Mouse (Mus musculus): Measurements from ENCODE around the gene Smim12. TPM values are rescaled to one million over a fixed set of nuclear protein-coding genes. Genes with fewer than 3 reads are reported as not detected.

Gene Smim12
- total and polyA plus RNA-seq, 3 experiments = 30.9 to 33.6 (median 31.3) TPM

- Histone ChIP-seq H3K36me3 (replicated peaks in 1 of 2; ENCODE audit: control insufficient read depth in 1 of 2, insufficient read depth in 1 of 2, low read length in 1 of 2) (no peaks in the 10 kb centered on the region), H3K79me2 (replicated peaks; ENCODE audit: control insufficient read depth, extremely low read depth, insufficient read depth, poor library complexity, severe bottlenecking) (no peaks in the 10 kb centered on the region), H3K27me3 (replicated peaks) (peaks cover 43% of the 10 kb centered on the region), H3K9ac (ENCODE audit: insufficient read depth, low read depth) (no peak overlapping the region), H3K27ac (ENCODE audit: insufficient read depth, low read depth) (no peak overlapping the region), H3K4me3 (replicated peaks in 1 of 3; ENCODE audit: low read depth in 2 of 3, low read length in 2 of 3, poor library complexity in 1 of 3) (no peak overlapping the region), H3K9me3 (replicated peaks; ENCODE audit: low read length) (no peaks in the 10 kb centered on the region), H3K4me2 (ENCODE audit: insufficient read depth, low read depth, poor library complexity, severe bottlenecking) (no peak overlapping the region), H3K4me1 (ENCODE audit: control insufficient read depth in 1 of 2, insufficient read depth in 2 of 2) (no peaks in the 10 kb centered on the region)
- TF ChIP-seq ZNF384 (IDR thresholded peaks at IDR 0.05; ENCODE audit: low read depth, low read length) (no peak), CTCF (conservative IDR thresholded peaks at IDR 0.05 in 1 of 2, IDR thresholded peaks at IDR 0.05 in 1 of 2; ENCODE audit: low read depth in 2 of 2, low read length in 2 of 2) (no peak), HCFC1 (IDR thresholded peaks at IDR 0.05; ENCODE audit: low read depth, low read length) (no peak), SIN3A (IDR thresholded peaks at IDR 0.05; ENCODE audit: low read length) (no peak), NELFE (IDR thresholded peaks at IDR 0.05; ENCODE audit: low read depth, low read length) (no peak), ZC3H11A (IDR thresholded peaks at IDR 0.05; ENCODE audit: low read depth, low read length) (no peak), MAZ (IDR thresholded peaks at IDR 0.05; ENCODE audit: low read depth, low read length) (no peak), CHD2 (IDR thresholded peaks at IDR 0.05; ENCODE audit: low read length) (no peak), IRF4 (IDR thresholded peaks at IDR 0.05; ENCODE audit: low read depth, low read length) (no peak)
- no peak for DNase-seq (ENCODE audit: extremely low read depth)
- in situ Hi-C loops (cut with MboI; ENCODE audit: low pct_ligation_motif_present, low pct_unique_long_range_greater_than_20kb, low sequenced_read_pairs) = no loop called here
- dilution Hi-C loops (cut with MboI; ENCODE audit: extremely low pct_ligation_motif_present, extremely low pct_unique_long_range_greater_than_20kb, low sequenced_read_pairs) = no loop called here
Observed at GRCm38 (mm10) chr4:127289039-127289548, 45.5 kb downstream of the Smim12 start.

- H3K36me3 ChIP-seq (replicated peaks in 1 of 2; ENCODE audit: control insufficient read depth in 1 of 2, insufficient read depth in 1 of 2, low read length in 1 of 2) = no peaks in the 10 kb centered on the region
- DNase-seq (ENCODE audit: extremely low read depth) = no peak
- H3K9ac ChIP-seq (ENCODE audit: insufficient read depth, low read depth) = no peak overlapping the region
- no peak for TF ChIP-seq EP300 (IDR thresholded peaks at IDR 0.05; ENCODE audit: low read length)
- TF ChIP-seq POLR2A (IDR thresholded peaks at IDR 0.05; ENCODE audit: low read depth, low read length) = no peak
- no peak for TF ChIP-seq RCOR1 (conservative IDR thresholded peaks at IDR 0.05; ENCODE audit: low read depth, low read length)
- TF ChIP-seq BHLHE40 (IDR thresholded peaks at IDR 0.05; ENCODE audit: low read depth, low read length) = no peak
- TF ChIP-seq MAZ (IDR thresholded peaks at IDR 0.05; ENCODE audit: low read depth, low read length) = no peak
- no peak for TF ChIP-seq MEF2A (IDR thresholded peaks at IDR 0.05; ENCODE audit: borderline replicate concordance, low read depth, low read length)
- dilution Hi-C loops (cut with MboI; ENCODE audit: extremely low pct_ligation_motif_present, extremely low pct_unique_long_range_greater_than_20kb, low sequenced_read_pairs) = no loop called here
- H3K4me3 ChIP-seq (replicated peaks in 1 of 3; ENCODE audit: low read depth in 2 of 3, low read length in 2 of 3, poor library complexity in 1 of 3) = no peak overlapping the region
- H3K79me2 ChIP-seq (replicated peaks; ENCODE audit: control insufficient read depth, extremely low read depth, insufficient read depth, poor library complexity, severe bottlenecking) = no peaks in the 10 kb centered on the region
- H3K27ac ChIP-seq (ENCODE audit: insufficient read depth, low read depth) = no peak overlapping the region
- in situ Hi-C loops (cut with MboI; ENCODE audit: low pct_ligation_motif_present, low pct_unique_long_range_greater_than_20kb, low sequenced_read_pairs) = no loop called here
- no peaks in the 10 kb centered on the region for H3K9me3 ChIP-seq (replicated peaks; ENCODE audit: low read length)
- peaks cover 29% of the 10 kb centered on the region for H3K27me3 ChIP-seq (replicated peaks)
- no peaks in the 10 kb centered on the region for H3K4me1 ChIP-seq (ENCODE audit: control insufficient read depth in 1 of 2, insufficient read depth in 2 of 2)
- no peak overlapping the region for H3K4me2 ChIP-seq (ENCODE audit: insufficient read depth, low read depth, poor library complexity, severe bottlenecking)
Observed at GRCm38 (mm10) chr4:127292631-127293030, 49.0 kb downstream of the Smim12 start.

Other genes starting within 250 kb of the Smim12 start
- gene Sfpq, start 222.5 kb upstream of the Smim12 start, total RNA-seq (2012; rRNA removed) = 170 and 228 TPM in 2 replicates
- gene Sfpq, start 222.5 kb upstream of the Smim12 start, total RNA-seq (2014; rRNA removed) = 146 and 199 TPM in 2 replicates
- gene Sfpq, start 222.5 kb upstream of the Smim12 start, polyA plus RNA-seq (2012; ENCODE audit: insufficient read length, low read depth) = 560 and 668 TPM in 2 replicates
- 9.5 and 13.4 TPM in 2 replicates for gene Zmym1, start 182.6 kb upstream of the Smim12 start, total RNA-seq (2012; rRNA removed)
- gene Zmym1, start 182.6 kb upstream of the Smim12 start, total RNA-seq (2014; rRNA removed) = 25.0 and 26.5 TPM in 2 replicates
- 20.4 and 23.5 TPM in 2 replicates for gene Zmym1, start 182.6 kb upstream of the Smim12 start, polyA plus RNA-seq (2012; ENCODE audit: insufficient read length, low read depth)
- 6.4 and 7.8 TPM in 2 replicates for gene Zmym6, start 166.4 kb upstream of the Smim12 start, total RNA-seq (2012; rRNA removed)
- 8.1 and 11.1 TPM in 2 replicates for gene Zmym6, start 166.4 kb upstream of the Smim12 start, total RNA-seq (2014; rRNA removed)
- gene Zmym6, start 166.4 kb upstream of the Smim12 start, polyA plus RNA-seq (2012; ENCODE audit: insufficient read length, low read depth) = 9.1 and 10.2 TPM in 2 replicates
- gene Tmem35b, start 120.1 kb upstream of the Smim12 start, total RNA-seq (2012; rRNA removed) = 8.4 and 14.2 TPM in 2 replicates
- 8.3 and 9.4 TPM in 2 replicates for gene Tmem35b, start 120.1 kb upstream of the Smim12 start, total RNA-seq (2014; rRNA removed)
- gene Tmem35b, start 120.1 kb upstream of the Smim12 start, polyA plus RNA-seq (2012; ENCODE audit: insufficient read length, low read depth) = 5.5 and 7.1 TPM in 2 replicates
- 0.38 and 0.55 TPM in 2 replicates for gene Dlgap3, start 74.6 kb upstream of the Smim12 start, total RNA-seq (2012; rRNA removed)
- gene Dlgap3, start 74.6 kb upstream of the Smim12 start, total RNA-seq (2014; rRNA removed) = 0.08 TPM in 1 of 2 replicates, not detected in the other
- gene Dlgap3, start 74.6 kb upstream of the Smim12 start, polyA plus RNA-seq (2012; ENCODE audit: insufficient read length, low read depth) = 0.07 and 0.37 TPM in 2 replicates
- not detected in 2 replicates for gene Gja4, start 70.3 kb downstream of the Smim12 start, total RNA-seq (2012; rRNA removed)
- gene Gja4, start 70.3 kb downstream of the Smim12 start, total RNA-seq (2014; rRNA removed) = not detected in 2 replicates
- not detected in 2 replicates for gene Gja4, start 70.3 kb downstream of the Smim12 start, polyA plus RNA-seq (2012; ENCODE audit: insufficient read length, low read depth)
- gene Gjb3, start 87.1 kb downstream of the Smim12 start, total RNA-seq (2012; rRNA removed) = not detected in 2 replicates
- gene Gjb3, start 87.1 kb downstream of the Smim12 start, total RNA-seq (2014; rRNA removed) = not detected in 2 replicates
- gene Gjb3, start 87.1 kb downstream of the Smim12 start, polyA plus RNA-seq (2012; ENCODE audit: insufficient read length, low read depth) = not detected in 2 replicates
- gene Gjb4, start 110.3 kb downstream of the Smim12 start, total RNA-seq (2012; rRNA removed) = not detected in 2 replicates
- gene Gjb4, start 110.3 kb downstream of the Smim12 start, total RNA-seq (2014; rRNA removed) = not detected in 2 replicates
- not detected in 2 replicates for gene Gjb4, start 110.3 kb downstream of the Smim12 start, polyA plus RNA-seq (2012; ENCODE audit: insufficient read length, low read depth)
- gene Gjb5, start 114.4 kb downstream of the Smim12 start, total RNA-seq (2012; rRNA removed) = 0.29 and 0.34 TPM in 2 replicates
- 0.39 and 0.50 TPM in 2 replicates for gene Gjb5, start 114.4 kb downstream of the Smim12 start, total RNA-seq (2014; rRNA removed)
- gene Gjb5, start 114.4 kb downstream of the Smim12 start, polyA plus RNA-seq (2012; ENCODE audit: insufficient read length, low read depth) = 0.23 TPM in 1 of 2 replicates, not detected in the other

Data from CH12.LX (cell line).